Mouse (Mus musculus): Measurements from ENCODE around the gene Tmem132a. TPM values are rescaled to one million over a fixed set of nuclear protein-coding genes. Genes with fewer than 3 reads are reported as not detected.

Tmem132a gene
- total RNA-seq, 2 experiments from 2014 or later, result 221 to 224 TPM

DNA sequence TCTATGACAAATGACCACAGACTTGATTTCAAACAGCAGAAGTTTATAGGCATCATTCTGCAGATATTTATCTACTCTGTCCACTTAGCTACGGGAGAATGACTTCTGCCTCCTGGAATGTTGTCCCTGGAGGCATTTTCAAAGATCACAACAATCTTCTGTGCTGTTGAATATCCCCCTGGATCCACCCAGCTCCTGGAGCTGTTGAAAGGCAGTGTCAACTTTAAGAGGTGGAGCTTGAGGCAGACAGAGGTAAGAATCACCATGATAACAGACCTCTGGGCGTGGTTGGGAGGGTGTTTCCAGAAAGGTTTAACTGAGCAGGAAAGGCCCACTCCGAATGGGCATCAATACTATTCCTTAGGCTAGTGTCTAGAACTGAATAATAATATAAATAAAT, 34.1 kb downstream of the Tmem132a start:
- DNase-seq (ENCODE audit: low spot score in 2 of 2), result no peak

- DNase-seq (ENCODE audit: low spot score in 2 of 2), result no peak
Observed at GRCm38 (mm10) chr19:10833611-10834010, 36.1 kb downstream of the Tmem132a start.

GRCm38 (mm10) chr19:10832030-10832429, 37.7 kb downstream of the Tmem132a start:
- no peak for DNase-seq (ENCODE audit: low spot score in 2 of 2)

GRCm38 (mm10) chr19:10831424-10831823, 38.3 kb downstream of the Tmem132a start:
- peak; percentile 39 to 43 for DNase-seq (ENCODE audit: low spot score in 2 of 2)

DNA sequence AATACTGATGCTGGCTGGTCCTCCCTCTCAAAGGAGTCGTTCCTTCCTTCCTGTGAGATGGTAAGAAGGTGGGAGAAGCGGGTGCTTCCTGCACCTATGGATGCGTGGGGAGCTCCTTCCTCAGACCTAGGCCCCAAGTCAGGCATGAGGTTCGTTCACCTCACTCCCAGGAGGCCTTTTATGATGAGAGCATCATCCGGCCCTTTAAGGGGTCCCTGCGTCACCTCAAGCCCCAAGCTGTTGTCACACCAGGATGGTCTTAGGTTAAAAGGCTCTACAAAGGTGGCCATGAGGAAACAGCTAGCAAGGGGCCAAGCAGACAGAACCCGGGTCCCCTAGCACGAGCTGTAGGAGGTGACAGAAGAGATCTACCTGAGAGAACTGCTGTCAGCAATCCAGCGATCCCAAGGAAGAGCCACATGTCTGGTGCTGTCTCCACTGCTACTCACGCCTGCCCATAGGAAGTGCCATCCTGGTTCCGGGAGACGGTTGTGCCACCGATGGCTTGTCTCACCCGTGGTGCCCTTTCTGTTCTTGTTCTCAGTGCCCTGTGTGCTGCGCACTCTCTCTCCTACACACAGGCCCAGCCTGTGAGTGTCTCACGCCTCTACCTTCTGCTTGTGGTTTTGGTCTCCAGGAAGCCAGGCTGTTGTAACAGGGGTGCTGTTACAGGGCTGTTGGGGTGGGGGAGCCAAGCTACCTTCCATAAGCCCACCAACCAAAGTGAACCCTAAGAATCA, 40.1 kb downstream of the Tmem132a start, which contains the start of gene Cd6:
Cd6 (minus strand) TSS at position 623 of the 740 bp plus-strand sequence.
- no peak for DNase-seq (ENCODE audit: low spot score in 2 of 2)

DNA sequence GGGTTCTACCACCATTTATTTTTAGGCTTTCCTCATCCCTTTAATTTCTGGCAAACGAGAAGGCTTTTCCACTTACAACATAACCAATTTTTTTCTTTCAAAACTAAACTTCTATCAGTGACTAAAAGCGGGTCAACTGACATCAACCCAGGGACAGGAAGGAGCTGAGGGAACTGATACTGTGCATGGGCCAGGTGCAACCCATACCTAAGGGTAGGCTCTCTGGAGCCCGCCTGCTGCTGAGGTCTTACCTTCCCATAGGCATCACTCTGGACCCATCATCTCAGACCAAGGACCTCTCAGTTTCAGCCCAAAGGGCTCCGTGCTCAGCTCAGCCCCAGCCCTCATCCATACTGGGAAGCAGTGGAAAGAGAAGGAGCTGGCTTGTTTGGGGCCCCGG, 41.4 kb downstream of the Tmem132a start:
- no peak for DNase-seq (ENCODE audit: low spot score in 2 of 2)

DNA sequence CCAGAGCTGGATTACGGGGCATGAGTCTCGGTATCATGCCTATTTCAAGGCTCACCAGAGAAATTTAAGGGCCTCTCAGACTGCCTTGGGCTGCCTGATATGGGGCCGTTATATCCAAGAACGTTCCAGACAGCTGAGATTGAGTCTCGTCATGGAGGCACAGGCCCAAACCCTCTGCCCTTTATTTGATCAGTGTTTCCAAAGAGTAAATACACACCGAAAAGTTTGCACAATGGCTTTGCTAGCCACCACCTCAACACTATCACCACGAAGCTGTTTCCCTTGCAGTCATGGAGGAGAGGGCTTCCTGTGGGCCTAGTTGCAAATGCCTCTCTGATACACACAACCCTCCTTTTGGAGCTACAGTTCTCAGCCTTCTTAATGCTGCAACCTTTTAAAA, 45.7 kb downstream of the Tmem132a start:
- no peak for DNase-seq (ENCODE audit: low spot score in 2 of 2)

DNA sequence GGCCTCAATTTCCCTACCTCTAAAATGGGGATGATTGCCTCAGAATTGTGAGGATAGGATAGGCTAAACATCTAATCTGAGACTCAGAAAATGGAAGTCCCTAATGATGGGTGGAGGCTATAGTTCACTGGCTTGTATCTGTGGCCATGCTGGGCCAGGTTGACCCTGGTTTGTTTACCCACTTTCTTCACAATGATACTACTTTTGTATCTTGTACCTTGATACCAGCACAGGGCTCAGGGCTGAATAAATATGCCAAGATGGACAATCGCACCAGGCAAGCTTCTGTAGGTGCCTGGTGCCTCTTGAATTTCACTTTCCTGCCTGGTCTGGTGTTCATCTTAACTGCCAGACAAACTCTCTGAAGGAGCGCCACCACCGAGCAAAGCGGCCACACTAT, 47.2 kb downstream of the Tmem132a start:
- no peak for DNase-seq (ENCODE audit: low spot score in 2 of 2)

DNA sequence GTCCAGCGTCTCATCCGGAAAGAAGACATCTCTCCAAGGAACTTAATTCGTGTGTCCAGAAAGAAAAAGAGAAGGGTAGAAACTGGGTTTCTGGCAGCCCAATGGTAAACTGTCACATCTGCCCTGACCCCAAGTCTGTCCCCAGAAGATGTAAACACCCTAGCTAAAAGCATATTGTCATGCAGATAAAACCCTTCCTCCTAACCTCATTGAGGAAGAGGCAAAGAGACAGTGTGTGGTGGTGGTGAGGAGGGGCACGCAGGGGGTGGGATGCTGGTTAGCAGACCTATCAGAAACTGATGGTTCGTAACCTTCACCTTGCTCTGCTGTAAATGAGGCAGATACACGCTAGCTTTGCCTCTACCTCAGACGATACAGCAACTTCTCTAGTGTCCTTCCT, 48.4 kb downstream of the Tmem132a start:
- DNase-seq (ENCODE audit: low spot score in 2 of 2), result no peak

DNA sequence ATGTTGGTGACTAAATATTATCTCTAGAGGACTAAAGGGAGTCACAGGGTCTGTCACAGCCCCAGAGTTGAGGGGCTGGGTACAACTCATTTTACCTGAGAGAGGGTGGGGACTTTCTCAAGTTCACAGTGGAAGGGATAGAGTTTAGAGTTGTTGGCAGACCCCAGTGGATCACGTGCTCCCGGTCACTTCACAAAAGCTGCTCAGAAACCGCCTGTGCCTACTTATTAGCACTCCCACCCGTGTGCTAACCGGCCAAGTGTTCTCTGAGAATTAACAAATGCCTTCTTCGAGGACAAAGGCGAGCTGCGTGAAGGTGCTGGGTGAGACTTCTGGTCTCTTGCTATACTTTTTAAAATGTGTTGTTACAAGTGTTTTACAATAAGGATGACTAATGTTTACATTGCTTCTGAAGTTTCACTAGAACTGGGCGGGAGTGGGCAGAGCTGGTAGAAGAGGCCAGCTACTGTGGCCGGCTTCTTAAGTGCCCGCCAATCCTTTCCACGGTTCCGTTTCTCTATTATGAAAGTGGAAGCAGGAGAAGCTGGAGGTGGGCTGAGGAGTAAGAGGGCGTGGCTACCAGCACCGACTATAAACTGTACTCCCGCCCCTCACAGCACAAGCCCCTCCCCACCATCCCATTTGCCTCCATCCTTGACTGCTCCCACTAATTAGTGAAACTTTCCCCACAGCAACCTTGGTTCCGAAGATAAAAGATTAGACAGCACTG, 51.4 kb downstream of the Tmem132a start:
- no peak for DNase-seq (ENCODE audit: low spot score in 2 of 2)

- DNase-seq (ENCODE audit: low spot score in 2 of 2), result no peak
Observed at GRCm38 (mm10) chr19:10816462-10816861, 53.3 kb downstream of the Tmem132a start.

DNA sequence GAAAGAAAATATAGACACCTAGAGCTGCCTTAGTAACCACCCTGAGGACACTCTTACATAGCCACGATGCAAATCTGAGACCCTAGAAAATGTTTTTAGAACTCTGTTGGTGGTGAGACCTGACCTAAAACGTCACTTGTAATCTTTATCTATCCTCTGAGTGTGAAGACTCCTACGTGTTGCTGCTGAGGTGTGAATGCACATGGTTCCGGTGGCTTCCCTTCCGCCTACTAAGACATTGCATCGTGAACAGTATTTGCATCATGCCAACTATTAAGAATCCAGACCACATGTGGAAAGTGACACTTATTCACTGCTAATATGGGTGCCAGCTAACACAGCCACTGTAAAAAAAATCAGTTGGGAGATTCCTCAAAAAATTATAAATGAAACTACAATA, 53.9 kb downstream of the Tmem132a start:
- DNase-seq (ENCODE audit: low spot score in 2 of 2), result no peak

GRCm38 (mm10) chr19:10813905-10814304, 55.8 kb downstream of the Tmem132a start:
- DNase-seq (ENCODE audit: low spot score in 2 of 2), result no peak

GRCm38 (mm10) chr19:10813039-10813438, 56.7 kb downstream of the Tmem132a start:
- DNase-seq (ENCODE audit: low spot score in 2 of 2), result no peak

- DNase-seq (ENCODE audit: low spot score in 2 of 2), result no peak
Observed at GRCm38 (mm10) chr19:10811471-10811870, 58.3 kb downstream of the Tmem132a start.

- DNase-seq (ENCODE audit: low spot score in 2 of 2), result no peak
Observed at GRCm38 (mm10) chr19:10810176-10810492, 59.6 kb downstream of the Tmem132a start.

DNA sequence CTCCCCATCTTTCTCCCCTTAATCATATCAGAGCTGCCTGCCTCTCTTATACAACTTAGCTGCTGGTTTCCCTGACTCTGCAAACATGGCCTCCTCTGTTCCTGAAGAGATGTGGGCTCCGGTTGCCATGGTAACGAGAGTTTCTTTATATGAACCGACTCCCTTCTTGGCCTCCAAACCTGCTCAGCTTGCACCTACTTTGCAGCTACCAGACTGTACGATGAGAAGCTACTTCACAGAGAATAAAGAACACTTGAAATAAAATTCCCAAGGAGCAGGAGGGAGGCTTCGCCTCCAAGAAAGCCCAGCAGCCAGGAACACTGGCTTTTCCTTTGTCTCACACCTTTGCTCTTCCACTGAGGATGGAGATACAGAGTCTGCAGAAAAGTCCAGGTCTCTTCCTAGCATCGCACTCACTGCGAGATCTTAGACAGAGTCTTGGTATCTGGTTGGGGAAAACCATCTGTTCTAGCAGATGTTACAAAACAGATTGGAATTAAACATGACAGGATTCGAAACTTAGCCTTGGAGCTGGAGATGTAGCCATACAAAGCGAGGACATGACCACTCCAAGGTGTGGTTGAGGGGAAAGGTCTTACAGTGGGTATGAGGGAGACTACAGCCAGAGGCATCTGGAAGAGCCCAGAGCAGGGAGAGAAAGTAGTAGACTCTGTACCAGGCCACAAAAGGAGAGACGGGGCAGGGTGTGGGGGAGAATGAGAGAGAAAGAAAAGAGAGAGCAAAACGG, 60.1 kb downstream of the Tmem132a start:
- DNase-seq (ENCODE audit: low spot score in 2 of 2), result peak; percentile 40 to 70

DNA sequence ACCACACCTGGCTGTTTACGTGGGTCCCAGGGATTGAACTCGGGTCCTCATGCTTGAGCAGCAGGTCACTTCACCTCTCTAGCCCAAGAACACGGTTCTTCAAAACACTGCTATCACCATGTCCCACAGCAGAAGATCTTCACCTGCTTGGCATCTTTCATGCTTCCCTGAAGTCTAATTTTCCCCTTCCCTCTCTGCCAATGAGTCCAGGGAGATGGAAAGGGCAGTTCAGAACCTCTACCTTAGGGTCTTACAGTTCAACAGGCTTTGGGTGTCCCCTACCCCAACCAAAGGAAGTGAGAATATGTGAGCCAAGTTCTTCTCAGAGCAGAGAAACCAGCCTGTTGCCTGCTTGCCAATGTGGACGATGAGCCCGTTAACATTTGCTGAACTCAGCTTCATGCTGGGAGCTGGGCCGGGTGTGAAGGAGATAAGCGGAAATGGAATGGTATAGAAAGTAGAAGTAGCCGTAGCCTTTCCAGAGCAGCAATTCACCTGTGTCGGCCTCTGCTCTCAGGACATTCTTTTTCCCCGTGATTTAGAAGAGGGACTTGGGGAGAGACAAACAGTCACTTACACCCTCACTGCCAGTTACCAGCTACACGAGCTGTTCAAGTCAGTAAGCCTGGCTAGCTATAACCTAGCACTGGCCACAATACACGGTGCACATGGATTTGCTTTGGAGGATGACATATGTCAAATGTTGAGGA, 61.1 kb downstream of the Tmem132a start:
- DNase-seq (ENCODE audit: low spot score in 2 of 2), result no peak
